Mouse (Mus musculus): ENCODE results near the gene Nsd1. TPM values are rescaled to one million over a fixed set of nuclear protein-coding genes. Genes with fewer than 3 reads are reported as not detected.

Gene Nsd1
- polyA plus RNA-seq, 1 experiment: 41.3 TPM

DNA sequence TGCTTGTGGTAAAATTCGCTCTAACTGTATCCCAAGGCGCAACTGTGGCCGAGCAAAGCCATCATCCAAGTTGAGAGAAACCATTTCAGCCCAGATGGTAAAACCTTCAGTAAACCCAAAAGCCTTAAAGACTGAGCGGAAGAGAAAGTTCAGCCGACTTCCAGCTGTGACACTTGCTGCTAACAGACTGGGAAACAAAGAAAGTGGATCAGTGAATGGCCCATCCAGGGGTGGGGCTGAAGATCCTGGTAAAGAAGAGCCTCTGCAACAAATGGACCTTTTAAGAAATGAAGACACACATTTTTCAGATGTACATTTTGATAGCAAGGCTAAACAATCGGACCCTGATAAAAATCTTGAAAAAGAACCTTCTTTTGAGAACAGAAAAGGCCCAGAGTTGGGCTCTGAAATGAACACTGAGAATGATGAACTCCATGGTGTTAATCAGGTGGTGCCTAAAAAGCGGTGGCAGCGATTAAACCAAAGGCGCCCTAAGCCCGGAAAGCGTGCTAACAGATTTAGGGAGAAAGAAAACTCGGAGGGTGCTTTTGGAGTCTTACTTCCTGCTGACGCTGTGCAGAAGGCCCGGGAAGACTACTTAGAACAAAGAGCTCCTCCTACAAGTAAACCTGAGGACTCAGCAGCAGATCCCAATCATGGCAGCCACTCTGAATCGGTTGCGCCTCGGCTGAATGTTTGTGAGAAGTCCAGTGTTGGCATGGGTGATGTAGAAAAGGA is 37.9 kb downstream of the Nsd1 start:
- no peak for DNase-seq (ENCODE audit: extremely low spot score in 1 of 2, low spot score in 1 of 2)

DNA sequence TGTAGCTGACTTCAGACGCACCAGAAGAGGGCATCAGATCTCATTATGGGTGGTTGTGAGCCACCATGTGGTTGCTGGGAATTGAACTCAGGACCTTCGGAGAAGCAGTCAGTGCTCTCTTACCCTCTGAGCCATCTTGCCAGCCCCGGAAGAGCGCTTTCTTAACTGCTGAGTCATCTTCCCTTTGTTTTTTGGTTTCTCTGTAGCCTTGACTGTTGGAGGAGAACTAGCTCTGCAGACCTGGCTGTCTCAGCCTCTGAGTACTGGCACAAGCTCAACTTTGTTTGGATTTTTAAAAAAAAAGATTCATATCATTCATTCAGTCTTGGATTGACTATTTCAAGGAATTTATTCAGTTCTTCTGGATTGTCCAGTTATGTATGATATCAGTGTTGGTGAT is 39.7 kb downstream of the Nsd1 start:
- DNase-seq (ENCODE audit: extremely low spot score in 1 of 2, low spot score in 1 of 2): no peak

DNA sequence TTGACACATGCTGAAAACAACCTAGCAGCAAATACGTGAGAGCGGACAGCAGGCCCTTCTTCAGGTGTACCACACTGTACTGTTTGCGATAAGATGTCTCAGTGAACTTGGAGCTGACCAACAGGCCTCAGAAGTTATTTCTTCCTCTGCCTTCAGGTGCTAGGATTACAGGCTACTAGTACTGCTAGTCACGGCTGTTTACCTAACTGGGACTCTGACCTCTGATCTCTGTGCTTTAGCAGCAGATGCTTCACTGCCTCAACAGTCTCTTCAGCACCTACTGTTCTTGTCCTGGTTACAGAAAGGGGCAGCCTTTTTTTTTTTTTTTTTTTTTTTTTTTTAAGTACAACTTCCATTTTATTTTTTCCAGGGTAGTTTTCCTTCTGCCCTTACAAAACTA is 43.2 kb downstream of the Nsd1 start:
- no peak for DNase-seq (ENCODE audit: extremely low spot score in 1 of 2, low spot score in 1 of 2)

DNA sequence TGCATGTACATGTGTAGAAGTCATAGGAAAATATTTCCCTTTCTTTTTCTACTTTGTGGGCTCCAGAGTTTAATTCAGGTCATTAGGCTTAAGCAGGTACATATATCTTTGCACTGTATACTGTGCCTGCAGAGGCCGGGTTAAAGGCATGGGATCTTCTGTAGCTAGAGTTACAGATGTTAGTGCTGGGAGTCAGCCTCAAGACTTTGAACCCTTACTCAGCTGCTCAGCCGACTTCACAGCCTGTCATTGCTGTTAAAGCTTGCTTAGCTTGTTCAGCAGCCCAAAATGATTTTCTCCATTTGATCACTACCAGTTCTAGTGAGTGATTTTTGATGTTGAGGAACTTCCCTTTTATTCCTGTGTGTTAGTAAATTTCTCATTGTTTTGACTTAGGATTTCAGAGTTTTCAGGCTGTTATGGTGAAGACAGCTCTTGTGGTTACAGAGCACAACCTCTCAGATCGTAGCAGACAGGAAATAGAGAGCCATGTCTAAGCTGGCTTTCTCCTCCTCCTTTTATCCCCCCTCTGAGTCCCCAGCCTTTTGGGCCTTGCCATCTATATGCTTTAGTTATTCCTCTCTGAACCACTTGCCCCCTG is 45.6 kb downstream of the Nsd1 start:
- DNase-seq (ENCODE audit: extremely low spot score in 1 of 2, low spot score in 1 of 2): no peak

DNA sequence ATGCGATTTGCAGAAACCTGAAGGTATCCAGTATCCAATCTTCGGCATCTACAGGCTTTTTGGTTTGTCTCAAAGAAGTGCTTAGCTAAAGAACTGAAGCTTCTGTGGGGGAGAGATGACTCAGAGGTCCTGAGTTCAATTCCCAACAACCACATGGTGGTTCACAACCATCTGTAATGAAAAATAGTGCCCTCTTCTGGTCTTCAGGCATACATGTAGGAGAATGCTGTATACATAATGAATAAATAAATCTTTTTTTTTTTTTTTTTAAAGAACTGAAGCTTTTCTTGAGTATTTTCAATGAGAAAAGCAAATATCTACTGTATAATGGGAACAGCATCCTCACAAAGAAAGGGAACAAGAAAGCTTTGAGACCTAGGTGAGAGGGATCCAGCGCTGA is 49.1 kb downstream of the Nsd1 start:
- DNase-seq (ENCODE audit: extremely low spot score in 1 of 2, low spot score in 1 of 2): no peak

DNA sequence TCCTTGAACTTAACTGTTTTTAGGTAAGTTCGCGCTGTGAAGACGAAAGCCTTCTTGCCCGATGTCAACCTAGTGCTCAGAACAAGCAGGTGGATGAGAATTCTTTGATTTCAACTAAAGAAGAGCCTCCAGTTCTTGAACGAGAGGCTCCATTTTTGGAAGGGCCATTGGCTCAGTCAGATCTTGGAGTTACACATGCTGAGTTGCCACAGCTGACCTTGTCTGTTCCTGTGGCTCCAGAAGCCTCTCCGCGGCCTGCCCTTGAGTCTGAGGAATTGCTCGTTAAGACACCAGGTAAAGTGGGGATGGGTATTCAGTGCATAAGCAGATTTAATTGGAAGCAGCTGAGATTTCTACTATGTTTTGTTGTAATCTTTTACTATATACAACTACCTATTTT is 51.9 kb downstream of the Nsd1 start:
- no peak for DNase-seq (ENCODE audit: extremely low spot score in 1 of 2, low spot score in 1 of 2)

DNA sequence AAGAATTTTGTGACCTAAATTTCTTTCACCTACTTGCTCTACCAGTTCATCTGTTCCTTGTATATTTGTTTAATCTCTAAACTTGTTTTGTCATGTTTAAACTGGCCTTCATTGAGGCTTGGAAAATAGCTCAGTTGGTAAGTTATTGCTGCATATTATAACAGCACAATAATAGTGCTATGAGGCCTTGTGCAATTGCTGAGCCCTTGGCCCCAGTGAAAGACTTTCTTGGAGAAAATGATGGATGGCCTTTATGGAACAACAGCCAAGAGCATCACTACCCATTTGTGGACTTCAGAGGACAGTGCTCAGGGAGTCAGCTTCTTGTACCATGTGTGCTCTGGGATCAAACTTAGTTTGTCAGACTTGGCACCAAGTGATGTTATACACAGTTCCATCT is 52.5 kb downstream of the Nsd1 start:
- DNase-seq (ENCODE audit: extremely low spot score in 1 of 2, low spot score in 1 of 2): no peak

GRCm38 (mm10) chr13:55277203-55277602 is 67.6 kb downstream of the Nsd1 start:
- no peak for DNase-seq (ENCODE audit: extremely low spot score in 1 of 2, low spot score in 1 of 2)

GRCm38 (mm10) chr13:55277646-55278045 is 68.1 kb downstream of the Nsd1 start:
- DNase-seq (ENCODE audit: extremely low spot score in 1 of 2, low spot score in 1 of 2): no peak

- DNase-seq (ENCODE audit: extremely low spot score in 1 of 2, low spot score in 1 of 2): no peak
These were observed 79.3 kb downstream of the Nsd1 start for GRCm38 (mm10) chr13:55288854-55289253.

GRCm38 (mm10) chr13:55296760-55297159 is 87.2 kb downstream of the Nsd1 start:
- no peak for DNase-seq (ENCODE audit: extremely low spot score in 1 of 2, low spot score in 1 of 2)

DNA sequence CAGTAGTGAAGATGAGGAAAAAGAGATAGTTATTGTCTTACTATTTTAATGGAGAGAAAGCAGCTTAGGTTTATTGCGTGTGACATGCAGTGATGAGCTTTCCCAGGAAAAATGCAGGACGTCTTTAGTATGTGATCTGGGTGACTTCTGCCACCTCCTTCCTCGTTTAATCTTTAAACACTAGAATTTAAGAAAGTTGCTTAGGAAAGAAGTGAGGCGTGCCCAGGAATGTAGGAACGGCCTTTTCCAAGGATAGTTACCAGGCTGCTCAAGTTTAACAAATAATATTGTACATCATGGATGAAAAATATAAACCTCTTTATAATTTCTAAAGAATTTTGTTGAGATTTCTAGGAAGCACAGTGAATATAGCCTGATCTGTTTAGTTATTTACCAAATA is 91.3 kb downstream of the Nsd1 start:
- DNase-seq (ENCODE audit: extremely low spot score in 1 of 2, low spot score in 1 of 2): no peak

GRCm38 (mm10) chr13:55312028-55312630 is 102.5 kb downstream of the Nsd1 start:
- DNase-seq (ENCODE audit: extremely low spot score in 1 of 2, low spot score in 1 of 2): peak in 1 of 2 experiments; percentile 75

GRCm38 (mm10) chr13:55313051-55313450 is 103.5 kb downstream of the Nsd1 start:
- no peak for DNase-seq (ENCODE audit: extremely low spot score in 1 of 2, low spot score in 1 of 2)

GRCm38 (mm10) chr13:55314891-55315412 is 105.4 kb downstream of the Nsd1 start:
- no peak for DNase-seq (ENCODE audit: extremely low spot score in 1 of 2, low spot score in 1 of 2)

- DNase-seq (ENCODE audit: extremely low spot score in 1 of 2, low spot score in 1 of 2): no peak
These were observed 108.8 kb downstream of the Nsd1 start for GRCm38 (mm10) chr13:55318351-55318750.

DNA sequence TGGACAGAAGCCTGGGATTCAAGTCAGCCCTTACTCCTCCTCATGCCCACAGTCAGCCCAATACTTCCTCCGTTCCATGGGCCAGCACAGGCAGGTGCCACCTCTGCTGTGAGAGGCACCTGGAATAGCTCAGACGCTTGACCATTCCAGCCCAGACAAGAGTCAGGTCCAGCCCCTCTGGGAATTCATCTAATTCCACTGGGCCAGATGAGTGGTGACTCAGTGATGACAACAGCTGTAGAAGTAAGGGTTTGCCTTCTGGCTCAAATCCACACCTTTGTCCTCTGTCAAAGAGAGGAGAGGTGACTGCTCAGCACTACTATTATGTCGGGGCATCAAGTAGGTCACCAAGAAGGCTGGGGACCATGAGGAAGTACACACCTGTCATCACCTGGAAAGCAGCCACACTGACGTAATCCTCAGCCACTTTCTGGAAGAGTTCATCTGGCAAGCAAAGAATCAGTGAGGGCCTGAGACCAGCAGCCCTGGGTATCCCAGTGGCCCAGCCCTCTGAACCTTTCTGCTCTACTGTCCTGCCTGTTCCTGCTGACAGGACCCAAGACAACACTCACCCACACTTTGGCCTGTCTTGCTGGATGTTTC is 110.5 kb downstream of the Nsd1 start, which contains the start of gene Prelid1:
TSS of gene Prelid1 (plus strand) at position 570 of the 603 bp plus-strand sequence.
- DNase-seq (ENCODE audit: extremely low spot score in 1 of 2, low spot score in 1 of 2): no peak

DNA sequence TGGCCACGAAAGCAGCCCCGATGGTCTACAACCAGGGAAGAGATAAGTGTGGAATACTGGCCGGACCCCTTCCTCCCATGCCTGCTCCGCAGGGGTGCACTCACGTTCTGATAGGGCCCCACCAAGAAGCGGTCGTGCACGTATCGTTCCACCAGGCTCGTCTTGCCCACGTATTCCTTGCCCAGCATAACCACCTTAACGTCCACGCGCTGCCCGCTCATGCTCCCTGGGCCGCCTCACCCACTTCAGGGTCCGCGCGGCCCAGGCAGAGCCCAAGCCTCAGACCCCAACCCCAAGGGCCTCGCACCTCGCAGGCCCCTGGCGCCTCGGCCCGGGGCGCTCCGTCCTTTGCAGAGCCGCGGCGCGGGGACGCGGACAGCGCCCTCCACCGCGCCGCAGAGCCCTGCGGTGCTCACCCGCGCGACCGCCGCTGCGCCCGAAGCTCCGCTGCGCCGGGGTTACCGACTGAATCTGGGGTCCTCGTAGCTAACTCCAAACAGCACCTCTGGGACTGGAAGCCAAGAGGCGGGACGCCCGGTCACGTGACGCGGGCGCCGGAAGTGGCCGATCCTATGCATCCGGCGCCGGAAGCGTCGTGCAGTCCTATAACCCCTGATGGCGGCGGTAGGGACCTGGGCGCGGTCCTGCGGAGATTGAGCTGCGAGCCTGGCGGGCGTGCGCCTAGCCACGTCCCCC is 112.0 kb downstream of the Nsd1 start, which contains the start of gene Rab24:
TSS of gene Rab24 (minus strand) at position 513 of the 696 bp plus-strand sequence.
- peak; percentile 62 to 85 for DNase-seq (ENCODE audit: extremely low spot score in 1 of 2, low spot score in 1 of 2)

DNA sequence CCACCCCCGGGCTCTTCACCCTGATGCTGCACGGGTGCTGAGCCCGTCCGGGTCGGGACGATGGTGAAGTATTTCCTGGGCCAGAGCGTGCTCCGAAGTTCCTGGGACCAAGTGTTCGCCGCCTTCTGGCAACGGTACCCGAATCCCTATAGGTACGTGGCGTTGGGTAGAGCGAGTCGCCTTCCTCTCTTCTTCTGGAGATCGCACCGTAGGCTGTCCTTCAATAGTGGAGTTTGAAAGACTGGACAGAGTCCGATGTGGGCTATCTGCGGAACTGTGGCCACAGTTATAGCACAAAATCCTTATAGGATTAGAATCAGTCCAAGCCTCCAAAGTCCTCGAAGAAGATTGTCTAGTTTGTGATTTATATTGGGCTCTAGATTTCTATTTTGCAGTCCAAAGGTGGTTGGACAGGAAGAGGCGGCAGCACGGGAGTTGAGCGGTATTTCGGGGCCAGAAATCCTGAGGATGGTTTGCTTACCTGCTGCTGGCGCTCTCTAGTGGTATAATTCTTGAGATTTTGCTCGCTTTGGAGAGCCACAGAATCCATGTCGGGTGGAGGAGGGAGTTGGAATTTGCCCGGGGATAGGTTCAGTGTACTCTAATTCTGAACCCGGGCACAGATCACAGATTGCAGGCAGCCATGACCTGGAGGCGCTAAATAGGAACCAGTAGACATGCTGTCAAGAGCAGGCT is 112.7 kb downstream of the Nsd1 start:
- DNase-seq (ENCODE audit: extremely low spot score in 1 of 2, low spot score in 1 of 2): peak in 1 of 2 experiments; percentile 71

- DNase-seq (ENCODE audit: extremely low spot score in 1 of 2, low spot score in 1 of 2): no peak
These were observed 116.0 kb downstream of the Nsd1 start for GRCm38 (mm10) chr13:55325596-55325995.
